Mouse (Mus musculus) adrenal gland, adult (tissue): ENCODE measurements at regions not wholly inside any gene's neighbourhood (a gene's known extent, or its start where the extent isn't known, plus 50 kb on each side); places are given as distances from the start of the nearest gene placed in this dataset.
A peak's percentile ranks its signal among the peaks of the same experiment; 100 is the strongest.

Experiments
- DNase-seq, 2 experiments: peaks; one replicate each; pipeline ENCODE4 v3.0.0; 2022 to 2023; ENCODE audit warnings: low spot score in 1 of 2; ENCODE audit not compliant: inconsistent age in 2 of 2

GRCm38 (mm10) chr10:67819534-67819933 is 92.9 kb downstream of the Zfp365 start:
- DNase-seq, result no peak

DNA sequence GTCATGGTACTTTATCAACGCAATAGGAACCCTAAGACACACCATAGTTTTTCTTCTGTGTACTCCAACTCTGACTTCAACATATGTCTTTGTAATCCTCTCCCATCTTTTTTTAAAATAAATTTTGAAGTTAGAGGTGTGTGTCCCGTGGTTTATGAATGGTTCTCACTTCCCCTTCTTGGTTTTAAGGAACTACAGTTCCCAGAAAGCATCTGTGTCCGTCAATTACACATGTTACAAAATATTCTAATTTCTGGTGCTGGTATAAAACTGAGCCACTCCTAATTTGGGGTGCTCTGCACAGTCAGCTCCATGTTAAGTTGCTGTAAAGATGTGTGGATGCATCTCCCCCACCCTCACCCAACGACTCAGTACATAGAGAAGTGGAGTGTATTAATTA is 98.6 kb downstream of the Zfp365 start:
- DNase-seq, result no peak

DNA sequence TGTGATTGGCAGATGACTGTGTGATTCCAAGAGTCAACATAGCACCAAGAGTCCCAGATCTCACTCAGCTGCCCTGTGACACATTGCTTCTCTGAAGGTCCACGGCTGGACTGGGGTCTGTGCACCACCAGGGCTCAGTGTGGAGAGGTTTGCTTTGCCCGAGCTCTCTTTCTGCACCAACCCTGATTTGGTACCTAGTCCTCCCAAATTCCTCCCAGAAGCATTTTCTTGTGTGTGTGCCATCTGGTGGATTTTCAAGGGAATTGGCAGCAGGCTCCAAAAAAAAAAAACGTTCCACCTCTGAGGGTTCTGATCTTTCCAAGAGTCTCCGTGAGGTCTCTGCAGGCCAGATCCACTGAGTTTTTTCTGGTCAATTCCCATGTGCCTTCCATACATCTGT is 107.3 kb downstream of the Zfp365 start:
- DNase-seq, result peak in 1 of 2 experiments; percentile 56

DNA sequence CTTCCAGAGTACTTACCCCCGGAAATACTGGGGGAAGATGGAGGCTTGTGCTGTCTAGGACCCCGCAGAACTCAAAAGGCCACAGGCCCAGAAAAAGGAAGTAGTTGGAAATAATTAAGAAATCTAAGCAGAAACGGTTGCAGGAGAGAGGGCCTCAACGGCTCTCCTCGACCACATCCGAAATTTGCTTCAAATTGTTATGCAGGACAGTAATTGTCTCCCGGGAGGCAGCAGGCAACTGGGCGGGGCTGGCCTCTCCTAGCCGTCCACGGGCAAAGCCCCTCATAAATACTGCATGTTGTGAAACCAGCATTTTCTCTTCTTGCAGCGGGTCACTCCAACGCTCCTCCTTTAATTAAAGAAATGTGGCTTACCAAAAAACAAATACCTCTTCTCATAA is 107.8 kb downstream of the Zfp365 start:
- no peak for DNase-seq

DNA sequence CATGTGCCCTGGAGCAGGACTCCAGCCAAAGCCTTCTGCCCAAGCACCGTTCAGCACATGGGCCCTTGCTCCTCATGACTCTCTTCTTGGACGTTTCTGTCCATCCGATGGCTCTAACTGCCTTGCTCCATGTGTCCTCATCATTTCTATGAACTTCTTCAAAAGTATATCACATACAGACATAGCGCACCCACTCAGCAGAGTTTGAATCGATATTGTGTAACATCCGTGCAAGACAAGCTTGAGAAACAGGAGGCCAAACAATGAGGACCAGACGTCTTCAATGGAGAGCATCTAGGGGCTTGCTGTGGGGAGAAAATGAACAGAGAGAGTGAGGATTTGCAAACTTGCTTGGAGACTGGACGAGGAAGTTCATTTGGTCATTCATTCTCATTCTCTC is 110.3 kb downstream of the Zfp365 start:
- no peak for DNase-seq

DNA sequence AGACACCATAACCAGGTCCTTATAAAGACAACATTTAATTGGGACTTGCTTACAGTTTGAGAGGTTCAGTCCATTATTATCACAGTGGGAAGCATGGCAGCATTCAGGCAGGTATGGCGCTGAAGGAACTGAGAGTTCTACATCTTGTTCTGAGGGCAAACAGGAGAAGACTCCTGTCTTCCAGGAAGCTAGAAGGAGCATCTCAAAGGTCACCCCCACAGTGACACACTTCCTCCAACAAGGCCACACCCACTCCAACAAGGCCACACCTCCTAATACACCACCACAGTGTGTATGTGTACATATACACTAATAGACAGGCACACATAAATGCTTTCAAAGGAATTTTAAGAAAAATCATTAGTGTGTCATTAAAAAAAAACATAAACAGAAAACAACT is 110.8 kb downstream of the Zfp365 start:
- DNase-seq, result no peak

GRCm38 (mm10) chr10:67798991-67799390 is 113.5 kb downstream of the Zfp365 start:
- DNase-seq, result no peak

DNA sequence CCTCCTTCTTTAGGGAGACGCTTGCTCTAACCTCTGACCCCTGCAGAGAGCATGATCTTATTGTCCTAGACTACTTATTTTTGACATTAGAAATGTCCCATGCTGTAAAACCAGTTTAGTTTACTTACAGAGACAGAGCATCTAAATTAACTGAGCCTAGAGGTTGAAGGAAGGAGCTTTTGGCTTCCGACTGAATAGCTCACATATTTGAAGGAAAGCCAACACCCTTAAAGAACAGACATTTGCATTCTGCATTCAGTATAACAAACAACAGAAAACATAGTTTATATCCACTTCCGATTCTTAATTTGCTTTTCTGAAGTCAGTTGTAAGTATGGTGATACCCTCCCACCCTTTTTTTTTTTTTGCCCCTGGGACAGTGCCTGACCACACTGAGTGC is 119.3 kb downstream of the Zfp365 start:
- no peak for DNase-seq

DNA sequence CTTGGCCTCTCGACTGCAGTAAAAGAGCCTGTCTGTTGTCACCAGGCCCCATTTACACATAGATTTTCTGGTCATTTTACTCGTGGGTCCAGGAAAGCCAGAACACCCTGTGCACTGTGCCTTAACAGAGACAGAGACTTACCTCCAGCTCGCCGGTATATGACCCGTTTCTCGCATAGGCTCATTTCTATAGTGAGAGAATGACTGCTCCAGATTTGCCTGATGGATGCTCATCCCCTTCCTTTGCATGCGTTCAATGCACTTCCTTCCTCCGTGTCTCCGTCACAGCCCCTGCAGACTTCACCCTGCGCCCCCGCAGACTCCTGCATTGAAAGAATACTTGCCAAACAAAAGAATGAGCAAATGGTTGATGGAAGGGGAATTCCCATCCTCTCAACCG is 122.8 kb downstream of the Zfp365 start:
- DNase-seq, result no peak

- peak in 1 of 2 experiments; percentile 31 for DNase-seq
These were observed 124.3 kb downstream of the Zfp365 start for GRCm38 (mm10) chr10:67788116-67788515.

DNA sequence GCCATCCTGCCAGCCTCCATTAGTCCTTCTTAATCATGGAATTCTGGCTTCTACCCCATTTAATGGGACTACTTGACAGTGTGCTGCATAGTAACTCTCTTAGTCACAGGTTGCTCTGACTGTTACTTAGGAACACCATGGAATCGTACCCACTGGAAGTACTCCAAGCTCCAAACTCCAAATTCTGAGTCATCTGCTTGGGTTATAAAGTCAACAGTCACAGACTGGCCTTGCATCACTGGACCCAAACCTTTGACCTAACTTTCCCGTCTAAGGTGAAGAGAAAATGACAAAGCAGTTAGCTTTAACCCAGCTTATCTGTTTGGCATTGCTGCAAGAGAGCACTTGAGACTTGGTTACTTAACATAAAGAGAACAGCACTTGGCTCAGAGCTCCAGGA is 126.9 kb downstream of the Zfp365 start:
- DNase-seq, result peak; percentile 71 to 72

- no peak for DNase-seq
These were observed 134.1 kb downstream of the Zfp365 start for GRCm38 (mm10) chr10:67778341-67778740.

GRCm38 (mm10) chr10:67777721-67778120 is 134.7 kb downstream of the Zfp365 start:
- no peak for DNase-seq

- DNase-seq, result no peak
These were observed 135.6 kb downstream of the Zfp365 start for GRCm38 (mm10) chr10:67776851-67777250.

- no peak for DNase-seq
These were observed 140.7 kb downstream of the Zfp365 start for GRCm38 (mm10) chr10:67771796-67772195.

GRCm38 (mm10) chr10:67766099-67766498 is 146.4 kb downstream of the Zfp365 start:
- DNase-seq, result peak; percentile 39 to 82

DNA sequence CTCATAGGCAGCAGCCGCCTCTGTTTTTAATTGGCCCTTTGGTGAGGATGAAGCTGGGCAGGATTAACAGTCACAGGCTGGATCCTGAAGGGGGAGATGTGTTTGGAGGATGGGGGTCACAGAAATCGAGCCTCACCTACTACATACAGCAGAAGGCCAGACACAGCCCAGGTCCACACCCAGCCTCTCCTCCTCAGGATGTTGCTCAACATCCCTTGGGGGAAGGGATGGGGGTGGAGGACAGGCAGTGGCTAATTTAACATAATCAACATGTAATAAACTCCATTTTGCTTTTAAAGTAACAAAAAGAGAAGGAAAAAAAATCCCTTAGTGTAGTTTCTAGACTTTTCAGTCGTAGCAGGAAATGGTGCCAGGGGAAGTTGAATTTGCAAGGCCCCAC is 152.0 kb downstream of the Zfp365 start:
- DNase-seq, result no peak

DNA sequence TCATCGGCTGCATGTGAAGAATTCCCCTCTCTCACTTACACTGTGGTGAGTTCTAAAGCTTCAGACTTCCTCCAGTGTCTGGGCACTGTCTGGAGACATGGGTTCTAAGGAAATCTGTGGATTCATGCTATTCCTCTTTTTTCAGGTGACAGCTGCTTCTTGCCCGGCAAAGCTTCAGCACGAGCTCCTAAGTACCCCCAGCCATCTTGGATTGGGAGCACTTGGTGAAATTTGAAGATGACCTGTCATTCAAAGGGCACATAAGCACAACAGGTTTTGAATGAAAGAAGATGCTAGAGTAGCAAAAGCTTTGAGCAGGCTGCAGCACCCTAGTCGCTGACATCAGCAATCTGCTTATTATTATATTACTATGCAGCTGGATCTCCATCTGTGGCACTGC is 164.3 kb downstream of the Zfp365 start:
- no peak for DNase-seq

DNA sequence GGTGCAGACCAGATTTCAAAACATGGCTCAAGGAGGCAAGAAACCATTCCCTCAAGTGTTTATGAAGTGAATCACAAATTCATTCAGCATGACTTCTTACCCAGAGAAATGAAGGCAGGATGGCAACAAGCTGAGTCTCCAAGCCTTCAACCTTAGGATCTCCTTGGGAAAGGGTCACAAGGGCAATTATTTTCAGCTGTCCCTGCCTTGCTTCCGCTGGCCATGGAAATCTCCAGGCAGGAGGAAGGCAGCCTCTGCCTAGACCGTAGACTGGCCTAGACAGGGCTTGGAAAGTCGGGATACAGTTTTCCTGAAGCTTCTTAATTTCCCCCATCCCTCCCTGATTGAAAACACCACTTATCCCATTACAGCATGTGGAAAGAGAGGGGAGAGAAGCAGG is 165.0 kb downstream of the Zfp365 start:
- DNase-seq, result no peak

- DNase-seq, result no peak
These were observed 166.3 kb downstream of the Zfp365 start for GRCm38 (mm10) chr10:67746140-67746539.

GRCm38 (mm10) chr10:67743561-67743960 is 168.9 kb downstream of the Zfp365 start:
- no peak for DNase-seq

- no peak for DNase-seq
These were observed 169.6 kb downstream of the Zfp365 start for GRCm38 (mm10) chr10:67742824-67743223.

DNA sequence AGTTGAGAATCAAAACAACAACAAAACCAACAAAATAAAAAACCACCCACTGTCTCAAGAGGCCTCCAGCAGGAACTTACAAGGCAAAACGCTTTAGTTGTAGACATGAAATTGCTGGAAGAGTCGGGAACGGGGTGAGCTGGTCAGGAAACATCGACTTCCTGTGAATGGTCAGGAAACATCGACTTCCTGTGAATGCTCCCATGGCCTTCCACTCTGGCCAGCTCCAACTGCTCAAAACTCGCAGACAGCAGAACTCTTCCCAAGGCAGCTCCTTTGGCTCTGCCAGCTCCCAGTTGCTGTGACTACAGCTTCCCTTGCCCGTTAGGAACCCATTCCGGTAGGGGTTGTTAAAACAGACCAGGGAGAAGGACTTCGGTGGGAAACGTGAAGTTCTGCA is 170.2 kb downstream of the Zfp365 start:
- DNase-seq, result peak; percentile 17 to 25

- DNase-seq, result no peak
These were observed 173.3 kb downstream of the Zfp365 start for GRCm38 (mm10) chr10:67739199-67739598.
